Mouse (Mus musculus) Patski (cell line): ENCODE measurements at regions not wholly inside any gene's neighbourhood (a gene's known extent, or its start where the extent isn't known, plus 50 kb on each side); places are given as distances from the start of the nearest gene placed in this dataset.

Source experiments
- ATAC-seq: fragments of 100-300 bp; one replicate; pipeline ENCODE4 v1.8.0; 2021
- CTCF ChIA-PET: fragments of 350-600 bp; sonication (Branson Sonifier 250); formaldehyde crosslinking; loops from one replicate; lab custom pipeline; 2022; ENCODE audit warnings: inconsistent platforms; lab: Charles Lee
- POLR2A ChIA-PET: fragments of 350-600 bp; sonication (Branson Sonifier 250); formaldehyde crosslinking; loops from one replicate; lab custom pipeline; 2022; ENCODE audit warnings: antibody characterized with exemption, inconsistent platforms; lab: Charles Lee
- DNase-seq: peaks from one replicate; pipeline ENCODE4 v3.0.0-alpha.2; 2011; ENCODE audit warnings: low read depth, low spot score
- H3K27me3 ChIP-seq: fragments of 371-371 bp; one replicate; pipeline ENCODE4 v1.5.1; 2021
- CTCF ChIP-seq: fragments of 100-300 bp; IDR thresholded peaks from one replicate; pipeline ENCODE4 v1.5.1; 2021
- in situ Hi-C: fragments of 300-500 bp; cut with MboI; formaldehyde crosslinking; loops from 3 replicates; pipeline ENCODE4 v1.11.1; 2018; ENCODE audit warnings: low pct_unique_long_range_greater_than_20kb, mixed read lengths

DNA sequence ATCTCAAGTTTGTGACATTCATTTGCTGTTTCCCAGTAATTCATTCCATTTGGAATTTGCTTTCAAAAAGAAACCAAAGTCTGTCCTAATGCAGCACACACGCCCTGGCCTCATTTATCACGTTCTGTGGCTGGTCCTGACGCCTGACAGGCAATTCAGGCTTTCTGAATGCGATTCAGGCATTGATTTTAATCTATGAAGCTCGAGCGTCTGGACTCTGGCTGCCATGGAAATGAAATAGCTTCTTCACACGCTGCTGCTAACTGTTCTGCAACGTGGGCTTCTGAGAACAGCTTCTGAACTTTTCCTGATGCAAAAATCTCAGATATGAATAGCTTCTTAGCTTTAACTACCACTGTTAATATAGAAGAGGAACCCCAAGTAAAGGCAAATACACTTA, 93.6 kb upstream of the Ankrd1 start:
- ChIA-PET POLR2A (no interaction called here), CTCF (interaction anchor here (1.3 kb wide), 1 partner anchor 30 kb away, joined by 4 read pairs; no protein-coding TSS in a partner anchor)
- TF ChIP-seq CTCF: no peak
- DNase-seq: no peak
- in situ Hi-C loops: no loop called here
- no peaks in the 10 kb centered on the region for H3K27me3 ChIP-seq
- no peak for ATAC-seq

DNA sequence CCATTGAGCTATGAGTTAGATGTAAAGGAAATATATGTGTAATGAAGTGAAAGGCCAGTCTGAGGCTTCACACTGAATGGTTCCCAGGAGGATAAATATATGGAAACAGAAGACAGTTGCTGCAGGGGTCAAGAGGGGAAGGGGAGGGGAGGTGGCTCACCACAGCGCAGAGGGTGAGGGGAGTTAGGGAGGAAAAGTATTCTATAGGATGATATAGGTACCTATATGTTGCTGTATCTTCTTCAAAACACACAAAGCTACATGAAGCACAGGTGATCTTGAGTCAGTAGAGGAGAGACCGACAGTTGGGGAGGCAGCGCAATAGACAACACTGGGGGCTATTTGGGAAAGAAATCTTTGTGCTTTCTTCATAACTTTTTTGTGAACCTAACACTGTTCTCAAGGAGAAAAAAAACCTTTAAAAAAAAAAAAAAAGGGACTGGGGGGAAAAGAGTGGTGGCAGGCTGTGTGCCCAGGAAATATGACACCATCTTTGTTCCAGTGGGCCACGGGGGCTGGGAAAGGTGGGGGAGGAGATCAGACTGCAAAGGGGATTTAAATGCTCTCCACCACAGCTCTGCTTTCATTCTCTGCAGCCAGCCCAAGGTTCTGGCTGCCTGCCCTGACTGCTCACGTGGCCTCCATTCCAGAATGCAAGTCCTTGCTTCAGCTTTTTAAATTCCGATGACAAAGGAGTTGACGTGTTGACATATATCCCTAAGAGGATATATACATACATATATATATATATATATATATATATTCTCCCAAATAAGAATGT, 94.5 kb upstream of the Ankrd1 start:
- no peaks in the 10 kb centered on the region for H3K27me3 ChIP-seq
- no peak for ATAC-seq
- POLR2A ChIA-PET: interaction anchor here (0.7 kb wide), 1 partner anchor 139 kb away, joined by 4 read pairs; no protein-coding TSS in a partner anchor
- CTCF ChIA-PET: interaction anchor here (0.6 to 2.0 kb wide), 6 partner anchors 9 to 225 kb away, joined by 3 to 6 read pairs (median 3); no protein-coding TSS in a partner anchor
- no peak for TF ChIP-seq CTCF
- DNase-seq: no peak
- in situ Hi-C loops: no loop called here

DNA sequence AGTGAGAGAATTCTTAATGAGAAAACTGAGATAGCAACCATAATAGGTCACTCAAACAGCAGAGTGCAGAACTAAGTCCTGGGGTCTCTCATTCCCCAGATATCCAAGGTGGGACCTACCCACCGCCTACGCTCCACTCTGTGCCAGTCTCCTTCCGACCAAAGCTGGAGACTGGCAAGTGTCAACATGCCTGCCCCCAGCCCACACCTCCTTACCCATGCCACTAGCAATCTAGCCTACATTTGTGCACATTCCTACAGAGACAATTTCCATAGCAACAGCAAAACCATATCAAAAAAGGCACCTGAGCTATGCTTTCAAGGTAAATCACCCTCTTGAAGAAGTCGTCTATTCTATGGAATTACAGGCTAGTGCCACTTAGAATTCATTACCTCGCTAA, 97.3 kb upstream of the Ankrd1 start:
- DNase-seq (no peak), ATAC-seq (no peak)
- in situ Hi-C loops: no loop called here
- TF ChIP-seq CTCF: no peak
- H3K27me3 ChIP-seq: no peaks in the 10 kb centered on the region
- POLR2A ChIA-PET: no interaction called here
- CTCF ChIA-PET: no interaction called here

DNA sequence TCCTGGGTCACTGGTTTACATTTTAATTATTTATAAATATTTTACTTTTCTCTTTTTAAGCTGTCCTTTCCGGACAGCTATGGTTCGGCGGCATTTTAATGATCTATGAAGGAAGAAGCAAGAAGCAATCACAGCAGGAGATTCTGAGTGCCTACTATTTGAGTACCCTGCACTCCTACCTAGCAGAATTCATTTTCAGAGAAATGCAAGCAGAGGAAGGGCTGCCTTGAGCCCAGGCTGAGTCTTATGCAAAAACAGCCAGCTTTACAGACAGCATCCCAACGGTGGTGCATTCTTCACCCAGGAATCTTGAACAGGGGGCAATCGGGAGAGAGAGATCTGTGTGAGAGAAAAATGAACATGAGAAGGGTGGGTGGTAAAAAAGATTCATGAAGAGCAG, 97.7 kb upstream of the Ankrd1 start:
- ChIA-PET POLR2A (no interaction called here), CTCF (no interaction called here)
- no peaks in the 10 kb centered on the region for H3K27me3 ChIP-seq
- DNase-seq: no peak
- in situ Hi-C loops: no loop called here
- no peak for ATAC-seq
- TF ChIP-seq CTCF: no peak

DNA sequence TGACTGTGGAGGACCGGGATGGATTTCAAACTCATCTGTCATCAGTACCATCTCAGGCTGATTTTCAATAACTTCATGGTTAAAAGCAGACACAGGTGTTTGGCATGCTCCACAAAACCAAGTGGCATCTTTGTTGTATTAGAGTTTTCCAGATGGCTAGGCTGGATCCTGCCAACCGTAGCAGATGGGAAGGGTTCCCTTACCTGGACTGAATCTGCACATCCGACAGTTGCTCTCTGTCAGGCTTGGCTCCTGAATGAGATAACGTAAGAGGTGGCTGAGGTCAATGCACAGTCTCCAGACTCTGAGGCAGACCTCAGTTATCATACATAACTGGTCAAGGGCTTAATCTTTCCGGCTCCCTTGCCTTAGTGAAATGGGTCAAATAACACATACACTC, 99.0 kb upstream of the Ankrd1 start:
- no peak for TF ChIP-seq CTCF
- ChIA-PET POLR2A (no interaction called here), CTCF (no interaction called here)
- in situ Hi-C loops: no loop called here
- H3K27me3 ChIP-seq: no peaks in the 10 kb centered on the region
- DNase-seq (no peak), ATAC-seq (no peak)

DNA sequence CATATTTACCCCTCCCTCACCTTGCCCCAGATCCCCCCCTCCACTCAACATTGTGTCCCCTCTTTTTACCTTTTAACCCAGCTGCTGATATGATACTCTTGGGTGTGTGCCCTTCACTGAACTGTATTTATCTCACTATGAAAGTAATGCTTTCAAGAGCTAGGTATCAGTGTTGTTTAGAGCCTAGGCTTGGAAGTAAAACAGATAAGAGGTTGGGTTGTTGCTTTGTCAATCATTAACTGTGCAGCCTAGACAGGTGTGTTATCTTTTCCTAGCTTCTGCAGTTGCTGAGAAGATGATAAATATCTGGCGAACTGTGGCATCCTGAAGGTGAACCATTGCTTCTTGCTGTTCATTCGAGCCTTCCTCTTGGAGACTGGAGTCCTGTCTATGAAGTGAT, 101.2 kb upstream of the Ankrd1 start:
- ChIA-PET POLR2A (no interaction called here), CTCF (interaction anchor here (1.2 kb wide), 1 partner anchor 13 kb away, joined by 3 read pairs; no protein-coding TSS in a partner anchor)
- H3K27me3 ChIP-seq: no peaks in the 10 kb centered on the region
- TF ChIP-seq CTCF: no peak
- DNase-seq (no peak), ATAC-seq (no peak)
- in situ Hi-C loops: no loop called here

DNA sequence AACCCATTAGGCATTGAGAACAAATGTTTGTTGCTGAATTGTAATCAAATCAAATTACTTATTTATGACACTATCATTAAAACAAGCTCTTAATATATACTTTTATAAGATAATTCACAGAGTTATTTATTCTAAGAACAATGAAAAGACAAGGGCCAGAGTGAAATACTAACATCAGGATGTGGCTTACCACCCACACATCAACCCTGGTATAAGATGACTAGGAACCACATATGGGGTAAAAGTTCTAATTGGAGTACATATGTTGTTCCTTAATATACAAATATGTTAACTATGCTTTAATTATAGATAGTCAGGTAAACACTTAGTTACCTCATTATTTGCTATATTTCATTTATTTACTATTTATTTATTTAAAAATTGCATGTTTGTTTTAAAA, 101.7 kb upstream of the Ankrd1 start:
- ChIA-PET CTCF (interaction anchor here (1.2 kb wide), 1 partner anchor 13 kb away, joined by 3 read pairs; no protein-coding TSS in a partner anchor), POLR2A (no interaction called here)
- in situ Hi-C loops: no loop called here
- no peaks in the 10 kb centered on the region for H3K27me3 ChIP-seq
- ATAC-seq (no peak), DNase-seq (no peak)
- no peak for TF ChIP-seq CTCF

DNA sequence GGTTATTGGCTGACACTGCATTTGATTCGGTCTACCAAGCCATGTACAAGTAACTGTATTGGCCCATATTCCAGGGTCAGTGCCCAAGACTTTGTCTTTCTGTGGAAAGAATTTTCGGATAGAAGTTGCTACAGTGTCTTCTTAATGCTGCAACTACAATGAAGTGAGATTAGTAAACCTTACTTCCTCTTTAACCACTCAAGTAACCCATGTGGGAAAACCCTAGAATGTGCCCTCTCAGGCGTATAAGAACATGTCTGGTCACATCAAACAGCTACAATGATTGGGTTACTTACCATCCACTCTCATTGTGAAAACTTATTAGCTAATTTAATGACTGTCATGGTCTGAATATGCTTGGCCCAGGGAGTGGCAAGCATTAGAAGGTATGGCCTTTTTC, 102.3 kb upstream of the Ankrd1 start:
- ChIA-PET POLR2A (no interaction called here), CTCF (interaction anchor here (1.2 kb wide), 1 partner anchor 12 kb away, joined by 3 read pairs; no protein-coding TSS in a partner anchor)
- in situ Hi-C loops: no loop called here
- no peaks in the 10 kb centered on the region for H3K27me3 ChIP-seq
- no peak for ATAC-seq
- TF ChIP-seq CTCF: no peak
- DNase-seq: no peak

DNA sequence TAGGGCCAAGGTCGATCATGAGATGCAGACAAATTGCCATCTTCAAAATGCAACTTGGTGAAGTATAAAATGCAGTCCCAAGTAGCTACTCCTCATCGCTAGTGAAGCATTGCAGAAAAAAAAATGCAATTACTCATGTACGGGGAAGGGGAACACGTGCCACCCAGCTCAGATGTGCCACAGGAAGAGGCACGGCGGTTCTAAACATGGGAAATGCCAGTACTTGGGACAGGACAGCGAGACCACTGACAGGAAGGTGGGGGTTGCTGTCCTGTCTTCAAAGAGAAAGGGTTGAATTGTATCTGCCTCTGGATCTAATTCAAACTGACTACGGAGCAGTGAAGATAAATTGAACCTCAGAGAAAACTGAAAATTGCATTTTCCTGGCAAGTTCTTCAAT, 104.6 kb upstream of the Ankrd1 start:
- in situ Hi-C loops: no loop called here
- no peak for TF ChIP-seq CTCF
- ChIA-PET POLR2A (no interaction called here), CTCF (no interaction called here)
- no peaks in the 10 kb centered on the region for H3K27me3 ChIP-seq
- DNase-seq: no peak
- no peak for ATAC-seq

DNA sequence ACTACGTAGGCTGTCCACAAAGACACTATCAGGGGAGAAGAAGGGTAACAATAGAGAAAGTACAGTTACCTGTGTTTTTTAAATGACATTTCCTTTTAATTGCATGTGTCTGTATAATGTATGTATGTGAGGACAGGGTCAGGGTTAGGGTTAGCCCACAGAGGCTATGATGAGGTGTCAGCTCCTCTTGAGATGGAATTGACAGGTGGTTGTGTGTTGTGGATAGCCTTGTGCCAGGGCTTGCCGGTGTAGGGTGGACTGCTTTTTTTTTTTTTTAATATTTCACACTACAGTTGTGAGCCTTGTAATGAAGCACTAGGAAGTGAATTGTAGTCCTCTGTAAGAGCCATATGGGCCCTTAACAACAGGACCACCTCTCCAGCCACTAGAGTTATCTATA, 105.7 kb upstream of the Ankrd1 start:
- in situ Hi-C loops: no loop called here
- ChIA-PET CTCF (no interaction called here), POLR2A (no interaction called here)
- H3K27me3 ChIP-seq: peaks cover under 1% of the 10 kb centered on the region
- DNase-seq (no peak), ATAC-seq (no peak)
- TF ChIP-seq CTCF: no peak

DNA sequence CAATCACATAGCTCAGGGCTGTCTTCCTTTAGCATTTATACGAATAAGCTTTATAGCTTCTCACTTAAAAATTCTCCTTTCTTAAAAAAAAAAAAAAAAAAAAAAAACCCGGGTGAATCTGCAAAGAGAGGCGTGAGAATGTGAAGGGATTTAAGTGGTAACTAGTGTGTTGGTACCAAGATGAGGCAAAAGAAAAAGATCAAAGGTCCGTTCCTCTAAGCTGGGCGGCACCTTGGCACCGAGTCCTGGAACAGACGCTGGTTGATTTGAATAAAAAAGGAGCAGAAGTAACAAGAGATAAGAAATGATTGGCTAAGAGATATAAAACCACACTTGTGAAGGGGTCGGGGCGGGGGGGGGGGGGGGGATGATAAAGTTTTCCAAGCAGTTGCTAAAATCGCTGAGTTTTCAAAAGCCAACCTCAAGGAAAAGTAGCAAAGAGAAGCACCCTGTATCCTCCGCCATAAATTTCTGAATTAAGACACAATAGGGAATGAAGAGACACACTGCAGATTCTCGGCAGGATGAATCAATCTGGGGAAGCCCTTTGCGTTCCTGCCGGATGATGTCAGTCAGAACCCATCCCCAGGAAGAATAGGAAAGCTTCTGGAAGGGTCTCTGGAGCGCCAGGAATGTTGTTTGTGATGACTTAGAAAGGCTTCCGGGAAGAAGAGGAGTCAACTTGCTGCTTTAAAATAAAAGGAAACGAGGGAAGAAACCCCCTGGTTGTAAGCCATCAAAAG, 107.7 kb upstream of the Ankrd1 start:
- peaks cover 5% of the 10 kb centered on the region for H3K27me3 ChIP-seq
- DNase-seq (no peak), ATAC-seq (no peak)
- in situ Hi-C loops: no loop called here
- no peak for TF ChIP-seq CTCF
- CTCF ChIA-PET: interaction anchor here (1.0 to 1.4 kb wide), 4 partner anchors 13 to 259 kb away, joined by 3 to 6 read pairs (median 4); no protein-coding TSS in a partner anchor
- POLR2A ChIA-PET: no interaction called here
